9 mouse cellular contexts compared by ENCODE assay signal in the genomic region with DNA sequence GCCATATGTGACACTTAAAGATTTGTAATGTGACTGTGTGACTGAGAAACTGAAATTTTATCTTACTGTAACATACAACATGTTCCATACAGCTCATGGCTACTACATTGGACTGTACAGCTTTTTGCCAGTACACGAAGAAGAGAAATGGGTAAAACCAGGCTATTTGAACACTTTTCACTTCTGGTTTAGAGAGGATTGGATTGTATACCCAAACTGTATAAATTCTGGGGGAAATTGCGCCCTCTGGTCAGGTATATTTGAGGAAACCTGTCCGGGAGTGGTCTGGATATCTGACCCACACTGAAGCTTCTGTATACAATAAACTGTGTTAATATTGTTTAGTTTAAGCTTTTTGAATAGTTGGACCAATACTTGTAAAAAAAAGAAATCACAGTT. TPM values are rescaled to one million over a fixed set of nuclear protein-coding genes. Genes with fewer than 3 reads are reported as not detected.
A peak's percentile ranks its signal among the peaks of the same experiment; 100 is the strongest.
DNase-seq lines count a peak whose midpoint lies in the region; ATAC-seq and TF ChIP-seq lines count a peak whose summit lies in the region.
"Had no signal": no experiment of that assay in that cellular context is flagged by ENCODE, and none has a peak within 500 bp of the region (broad histone marks: within the 10 kb centered on the region; RNA-seq: fewer than 3 reads in every experiment).

No protein-coding gene starts in this region.

- TF ChIP-seq EP300 in liver, embryonic 14.5 days (IDR thresholded peaks at IDR 0.05; ENCODE audit: low read depth) = no peak

- H3K9me3 ChIP-seq in forebrain, postnatal 0 days (ENCODE audit: low read length) = no peaks in the 10 kb centered on the region
- no peaks in the 10 kb centered on the region for H3K9me3 ChIP-seq in liver, embryonic 14.5 days (ENCODE audit: control insufficient read depth, low read length)

- H3K4me2 ChIP-seq in forebrain, postnatal 0 days (ENCODE audit: low read depth) = peak overlapping the region; percentile 56
- H3K4me2 ChIP-seq in liver, embryonic 14.5 days (ENCODE audit: low read depth) = peak overlapping the region; percentile 93

- no peak for ATAC-seq in forebrain, postnatal 0 days
- no peak for ATAC-seq in liver, embryonic 14.5 days (ENCODE audit: insufficient read depth)

- intact Hi-C loops in left cerebral cortex, postnatal 25 days (cut with DNase I) = loop anchor here (10.0 kb wide), 1 partner anchor 528 kb away; no protein-coding TSS in a partner anchor

- H3K9ac ChIP-seq in forebrain, postnatal 0 days = no peak overlapping the region
- H3K9ac ChIP-seq in liver, embryonic 14.5 days (replicated peaks) = peak overlapping the region; percentile 48

- peaks cover 9% of the 10 kb centered on the region for H3K36me3 ChIP-seq in C2C12 (ENCODE audit: control insufficient read depth, insufficient read depth)
- H3K36me3 ChIP-seq in forebrain, postnatal 0 days (ENCODE audit: insufficient read depth) = no peaks in the 10 kb centered on the region
- no peaks in the 10 kb centered on the region for H3K36me3 ChIP-seq in liver, embryonic 14.5 days (replicated peaks; ENCODE audit: control insufficient read depth, insufficient read depth, low read depth)

- peaks cover 73% of the 10 kb centered on the region for H3K79me2 ChIP-seq in C2C12 (ENCODE audit: control insufficient read depth, insufficient read depth)

- no peak for TF ChIP-seq CTCF in C2C12 (IDR thresholded peaks at IDR 0.05; ENCODE audit: control insufficient read depth, insufficient read depth, insufficient read length)
- TF ChIP-seq CTCF in forebrain, postnatal 0 days (IDR thresholded peaks at IDR 0.05; ENCODE audit: low read depth) = no peak
- no peak for TF ChIP-seq CTCF in liver, embryonic 14.5 days (IDR thresholded peaks at IDR 0.05; ENCODE audit: low read depth)

- WGBS in forebrain, postnatal 0 days = 63% methylated on average over 3 of the region's 3 CpGs
- 30% methylated on average over 3 of the region's 3 CpGs for WGBS in liver, embryonic 14.5 days (ENCODE audit: insufficient replicate concordance)

- peak overlapping the region; percentile 89 for H3K4me3 ChIP-seq in C2C12 (ENCODE audit: insufficient read depth, poor library complexity, severe bottlenecking)
- peak overlapping the region; percentile 83 for H3K4me3 ChIP-seq in forebrain, postnatal 0 days (ENCODE audit: low read depth, low read length)
- peak overlapping the region; percentile 46 to 67; a peak in 3 of 4 replicates for H3K4me3 ChIP-seq in liver, embryonic 14.5 days (ENCODE audit: insufficient read depth in 1 of 2, low read depth in 2 of 2, low read length in 2 of 2)

- peaks cover 63% of the 10 kb centered on the region for H3K79me3 ChIP-seq in C2C12 (ENCODE audit: low read depth)

- DNase-seq in heart, adult 11 months = peak; percentile 50
- no peak for DNase-seq in heart, adult 8-10 months (ENCODE audit: low spot score)
- no peak for DNase-seq in forebrain, postnatal 0 days
- no peak for DNase-seq in liver, embryonic 14.5 days (ENCODE audit: low read depth in 3 of 3, low spot score in 3 of 3)
- DNase-seq in cerebellum, postnatal 10 days = no peak
- no peak for DNase-seq in left cerebral cortex, postnatal 25 days (ENCODE audit: low spot score in 2 of 2)
- DNase-seq in adrenal gland, postnatal 25 days = no peak
- DNase-seq: gastrocnemius, postnatal 25 days had no signal

- peaks cover 4% of the 10 kb centered on the region; the same call in 1 of the 2 replicates for H3K4me1 ChIP-seq in forebrain, postnatal 0 days (ENCODE audit: insufficient read depth)
- peaks cover 11 to 17% of the 10 kb centered on the region in 2 experiments for H3K4me1 ChIP-seq in liver, embryonic 14.5 days (replicated peaks; ENCODE audit: control insufficient read depth in 2 of 2, insufficient read depth in 2 of 2, low read length in 1 of 2)

- no peak overlapping the region for H3K27ac ChIP-seq in forebrain, postnatal 0 days (ENCODE audit: low read depth, low read length)
- H3K27ac ChIP-seq in liver, embryonic 14.5 days = no peak overlapping the region; the same call in 1 of the 2 replicates

- no peaks in the 10 kb centered on the region for H3K27me3 ChIP-seq in C2C12 (ENCODE audit: control insufficient read depth, insufficient read depth, insufficient read length)
- no peaks in the 10 kb centered on the region for H3K27me3 ChIP-seq in forebrain, postnatal 0 days (ENCODE audit: insufficient read depth, low read length)
- H3K27me3 ChIP-seq in liver, embryonic 14.5 days (ENCODE audit: control insufficient read depth, insufficient read depth, low read length) = no peaks in the 10 kb centered on the region

- no peak overlapping the region for H3ac ChIP-seq in C2C12 (ENCODE audit: control insufficient read depth, insufficient read length, low read depth)

TF ChIP-seq in C2C12, 6 proteins besides CTCF, POLR2A, EP300 and RAD21:
- TF ChIP-seq CEBPB (IDR thresholded peaks at IDR 0.05; ENCODE audit: low read depth) = no peak
- TF ChIP-seq MYOG (IDR thresholded peaks at IDR 0.05; ENCODE audit: control insufficient read depth, extremely low read depth, insufficient read length) = no peak
- TF ChIP-seq MAX (IDR thresholded peaks at IDR 0.05) = no peak
- no peak for TF ChIP-seq USF1 (IDR thresholded peaks at IDR 0.05; ENCODE audit: low read depth)
- no peak for TF ChIP-seq FOSL1 (IDR thresholded peaks at IDR 0.05; ENCODE audit: insufficient read depth, low read length, poor library complexity, severe bottlenecking)
- no peak for TF ChIP-seq MYOD1 (IDR thresholded peaks at IDR 0.05; ENCODE audit: control insufficient read depth, insufficient read length, low read depth)

RNA-seq across cellular contexts. Expression of a gene that starts 2.9 kb away (rescaled TPM):
- total RNA-seq in heart, adult 8-10 months (2022) = 1 to 10 TPM; 5.6 to 8.1 (median 7.0) TPM
- polyA plus RNA-seq in C2C12 (2012; fragmentation: generic; extraction: Trizol) = 2.6 TPM
- total RNA-seq in forebrain, postnatal 0 days (2014; rRNA removed) = 29.9 and 36.6 TPM in 2 replicates
- 14.6 and 19.2 TPM in 2 replicates for polyA plus RNA-seq in forebrain, postnatal 0 days (2015; fragmentation: Nextera tagmentation; extraction: Ambion mirVana)
- polyA plus RNA-seq in liver, embryonic 14.5 days (2012; rRNA removed) = 2.6 and 3.3 TPM in 2 replicates
- 3.6 and 3.8 TPM in 2 replicates for polyA plus RNA-seq in liver, embryonic 14.5 days (2014; fragmentation: Nextera tagmentation; extraction: Ambion mirVana)
- total RNA-seq in left cerebral cortex, postnatal 25 days (2021) = 10 to 100 TPM; 21.9 to 22.9 TPM
- 17.7 and 20.2 TPM in 2 replicates for total RNA-seq in adrenal gland, postnatal 25 days (2021)

RNA-seq across cellular contexts. Expression of a gene that starts 51.1 kb away (rescaled TPM):
- total RNA-seq in heart, adult 8-10 months (2022) = 1 to 10 TPM; 4.9 to 6.9 (median 6.4) TPM
- polyA plus RNA-seq in C2C12 (2012; fragmentation: generic; extraction: Trizol) = 10.0 TPM
- 25.9 and 31.2 TPM in 2 replicates for total RNA-seq in forebrain, postnatal 0 days (2014; rRNA removed)
- 12.1 and 15.3 TPM in 2 replicates for polyA plus RNA-seq in forebrain, postnatal 0 days (2015; fragmentation: Nextera tagmentation; extraction: Ambion mirVana)
- polyA plus RNA-seq in liver, embryonic 14.5 days (2012; rRNA removed) = 1.9 and 3.0 TPM in 2 replicates
- 5.9 TPM in 2 replicates for polyA plus RNA-seq in liver, embryonic 14.5 days (2014; fragmentation: Nextera tagmentation; extraction: Ambion mirVana)
- 10 to 100 TPM; 46.7 to 50.6 TPM for total RNA-seq in left cerebral cortex, postnatal 25 days (2021)
- 19.6 and 21.9 TPM in 2 replicates for total RNA-seq in adrenal gland, postnatal 25 days (2021)

RNA-seq across cellular contexts. Expression of a gene that starts 57.2 kb away (rescaled TPM):
- under 1 TPM; 0.24 to 0.92 (median 0.50) TPM for total RNA-seq in heart, adult 8-10 months (2022)
- polyA plus RNA-seq in C2C12 (2012; fragmentation: generic; extraction: Trizol) = 1.8 TPM
- total RNA-seq in forebrain, postnatal 0 days (2014; rRNA removed) = 0.19 and 0.46 TPM in 2 replicates
- 0.43 and 0.46 TPM in 2 replicates for polyA plus RNA-seq in forebrain, postnatal 0 days (2015; fragmentation: Nextera tagmentation; extraction: Ambion mirVana)
- polyA plus RNA-seq in liver, embryonic 14.5 days (2012; rRNA removed) = 0.77 and 1.5 TPM in 2 replicates
- polyA plus RNA-seq in liver, embryonic 14.5 days (2014; fragmentation: Nextera tagmentation; extraction: Ambion mirVana) = 1.3 and 1.4 TPM in 2 replicates
- total RNA-seq in left cerebral cortex, postnatal 25 days (2021) = 1 to 10 TPM; 1.2 to 1.7 TPM
- 1.1 TPM in 1 of 2 replicates, not detected in the other for total RNA-seq in adrenal gland, postnatal 25 days (2021)
